Mouse (Mus musculus) midbrain, embryonic 12.5 days (tissue): ENCODE measurements around the gene Pno1. TPM values are rescaled to one million over a fixed set of nuclear protein-coding genes. Genes with fewer than 3 reads are reported as not detected.
"Not testable (repeated sequence)": the region's sequence is repeated elsewhere in the genome, so short reads cannot be mapped to it uniquely, and the experiment has no call there.

Experiments
- ATAC-seq: fragments of 200-750 bp; cut with Nextera tagmentation; 2 replicates; pipeline ENCODE4 v1.8.0; 2017; ENCODE audit warnings: low read depth, moderate TSS enrichment, moderate library complexity; ENCODE audit not compliant: low FRiP score
- H3K27ac ChIP-seq: fragments of 300-500 bp; sonication (generic); replicated peaks from 2 replicates; pipeline ENCODE4 v1.5.1; 2016; ENCODE audit warnings: mild to moderate bottlenecking
- H3K27me3 ChIP-seq: fragments of 300-500 bp; sonication (generic); 2 replicates; pipeline ENCODE4 v1.6.1; 2016; ENCODE audit warnings: mild to moderate bottlenecking
- H3K36me3 ChIP-seq: fragments of 300-500 bp; sonication (generic); 2 replicates; pipeline ENCODE4 v1.6.1; 2016
- H3K4me1 ChIP-seq: fragments of 300-500 bp; sonication (generic); 2 replicates; pipeline ENCODE4 v1.6.1; 2016
- H3K4me2 ChIP-seq: fragments of 300-500 bp; sonication (generic); replicated peaks from 2 replicates; pipeline ENCODE4 v1.6.1; 2016; ENCODE audit warnings: mild to moderate bottlenecking, moderate library complexity
- H3K4me3 ChIP-seq: fragments of 300-500 bp; sonication (generic); 2 replicates; pipeline ENCODE4 v1.5.1; 2016; ENCODE audit warnings: mild to moderate bottlenecking
- H3K9ac ChIP-seq: fragments of 300-500 bp; sonication (generic); replicated peaks from 2 replicates; pipeline ENCODE4 v1.6.1; 2016; ENCODE audit warnings: mild to moderate bottlenecking, moderate library complexity
- H3K9me3 ChIP-seq: fragments of 300-500 bp; sonication (generic); 2 replicates; pipeline ENCODE4 v1.6.1; 2016; ENCODE audit warnings: mild to moderate bottlenecking
- WGBS: fragments of 180-500 bp; shearing (Covaris S2); methylation state at CpG from one replicate; pipeline ENCODE4 v1.1.7; 2016; 5-methylcytosine and 5-hydroxymethylcytosine counted together
- polyA plus RNA-seq: library from polyadenylated mRNA; unstranded; fragments of >200 nt; fragmentation: Nextera tagmentation; extraction: Ambion mirVana; gene quantifications from 2 replicates; pipeline ENCODE4 v1.2.1, GENCODE M21; 2016

The Pno1 gene
- polyA plus RNA-seq: 66.5 and 74.9 TPM in 2 replicates

DNA sequence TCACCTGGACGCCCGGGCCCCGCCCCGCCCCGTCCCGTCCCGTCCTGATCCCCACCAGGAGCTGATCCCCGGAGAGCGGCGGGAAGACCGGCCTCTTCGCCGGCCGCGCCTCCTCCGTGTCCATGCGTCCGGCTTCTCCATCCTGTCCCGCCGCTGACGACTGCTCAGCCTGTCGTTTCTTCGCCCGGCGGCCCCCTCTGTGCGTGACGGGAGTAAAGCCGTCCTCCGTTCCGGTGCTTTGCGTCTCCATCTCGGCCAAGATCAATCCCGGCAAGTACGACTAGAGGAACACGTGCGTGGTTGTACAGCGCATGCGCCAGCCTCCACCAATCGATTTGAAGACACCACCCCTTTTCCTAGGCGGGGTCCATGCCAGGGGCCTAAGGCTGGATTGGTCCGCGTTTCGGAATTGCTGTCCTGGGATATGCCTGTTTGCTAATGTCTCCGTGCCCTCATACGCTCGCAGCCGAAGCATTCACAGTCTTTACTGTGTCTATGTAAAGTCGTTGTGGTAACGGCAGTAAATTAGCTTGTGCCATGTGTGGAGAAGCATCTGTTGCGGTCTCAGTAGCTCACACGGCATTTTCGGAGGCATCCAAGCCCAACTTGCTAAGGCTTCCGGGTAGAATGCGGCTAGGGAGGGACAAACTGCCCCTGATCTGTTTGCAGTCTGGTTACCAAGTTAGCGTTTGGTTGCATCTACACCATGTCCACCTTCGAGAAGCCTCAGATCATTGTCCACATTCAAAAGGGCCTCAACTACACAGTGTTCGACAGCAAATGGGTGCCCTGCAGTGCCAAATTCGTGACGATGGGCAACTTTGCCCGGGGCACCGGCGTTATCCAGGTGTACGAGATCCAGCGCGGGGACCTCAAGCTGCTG, at the start of gene Pno1:
Gene Pno1 (minus strand): TSS at position 311 of the 883 bp plus-strand sequence.
- ATAC-seq: peak; percentile 99

GRCm38 (mm10) chr11:17257861-17258260, 46.5 kb upstream of the Pno1 start:
- no peaks in the 10 kb centered on the region for H3K36me3 ChIP-seq
- peak overlapping the region; percentile 85 for H3K4me3 ChIP-seq
- ATAC-seq: peak; percentile 10; the same call in 1 of the 2 replicates
- H3K4me2 ChIP-seq: peak overlapping the region; percentile 67
- peak overlapping the region; percentile 79 for H3K9ac ChIP-seq
- H3K27ac ChIP-seq: peak overlapping the region; percentile 83
- under 1% methylated on average over 17 of the region's 17 CpGs for WGBS
- no peaks in the 10 kb centered on the region for H3K9me3 ChIP-seq
- no peaks in the 10 kb centered on the region for H3K27me3 ChIP-seq
- peaks cover 8% of the 10 kb centered on the region for H3K4me1 ChIP-seq

More for the DNA sequence above, at the start of gene Pno1:
- Histone ChIP-seq H3K4me3 (peak within 1 kb of the TSS; percentile 90), H3K27ac (peak within 1 kb of the TSS; percentile 61), H3K36me3 (peaks cover 19% of the 10 kb centered on the region), H3K4me2 (peak within 1 kb of the TSS; percentile 74), H3K9me3 (no peaks in the 10 kb centered on the region), H3K4me1 (peaks cover 23% of the 10 kb centered on the region), H3K9ac (peak within 1 kb of the TSS; percentile 81), H3K27me3 (no peaks in the 10 kb centered on the region)
- under 1% methylated on average over 65 of the region's 65 CpGs for WGBS

GRCm38 (mm10) chr11:17257443-17257842, 46.1 kb upstream of the Pno1 start, which contains the start of gene C1d:
Gene C1d (plus strand): TSS chr11:17257579.
- peak within 1 kb of the TSS; percentile 85 for H3K4me3 ChIP-seq
- H3K4me1 ChIP-seq: peaks cover 8% of the 10 kb centered on the region
- no peaks in the 10 kb centered on the region for H3K36me3 ChIP-seq
- under 1% methylated on average over 33 of the region's 33 CpGs for WGBS
- H3K27me3 ChIP-seq: no peaks in the 10 kb centered on the region
- H3K4me2 ChIP-seq: peak within 1 kb of the TSS; percentile 67
- H3K27ac ChIP-seq: peak within 1 kb of the TSS; percentile 83
- H3K9me3 ChIP-seq: no peaks in the 10 kb centered on the region
- peak within 1 kb of the TSS; percentile 79 for H3K9ac ChIP-seq
- ATAC-seq: peak; percentile 95

DNA sequence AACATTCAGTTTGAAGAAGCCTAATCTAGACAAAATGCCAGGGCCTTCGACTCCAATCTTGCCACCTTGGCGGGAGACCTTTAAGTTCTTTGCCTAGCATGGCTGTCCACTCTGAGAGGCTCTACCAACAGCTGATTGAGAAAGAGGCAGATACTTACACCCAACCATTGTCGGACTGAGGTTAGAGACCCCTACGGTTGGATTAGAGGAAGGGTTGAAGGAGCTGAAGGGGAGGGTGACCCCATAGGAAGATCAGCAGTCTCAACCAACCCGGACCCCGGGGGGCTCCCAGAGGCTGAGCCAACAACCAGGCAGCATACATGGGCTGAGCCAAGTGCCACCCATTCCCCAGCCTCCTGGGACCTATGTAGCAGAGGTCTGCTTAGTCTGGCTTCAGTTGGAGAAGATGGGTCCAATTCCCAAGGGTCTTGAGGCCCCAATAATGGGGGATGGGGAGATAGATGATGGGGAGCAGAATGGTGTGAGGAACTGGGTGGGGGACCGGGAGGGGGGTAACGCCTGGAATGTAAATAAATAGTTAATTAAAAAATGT, 45.5 kb upstream of the Pno1 start:
- Histone ChIP-seq H3K9me3 (no peaks in the 10 kb centered on the region), H3K9ac (peak overlapping the region; percentile 79), H3K4me2 (peak overlapping the region; percentile 67), H3K4me1 (peaks cover 8% of the 10 kb centered on the region), H3K27me3 (no peaks in the 10 kb centered on the region), H3K27ac (0 out of 2 replicates have a peak overlapping the region, but pooled peaks have one; percentile 83), H3K36me3 (no peaks in the 10 kb centered on the region), H3K4me3 (peak overlapping the region; percentile 85)
- 67% methylated on average over 8 of the region's 8 CpGs for WGBS
- peak; percentile 77 for ATAC-seq

DNA sequence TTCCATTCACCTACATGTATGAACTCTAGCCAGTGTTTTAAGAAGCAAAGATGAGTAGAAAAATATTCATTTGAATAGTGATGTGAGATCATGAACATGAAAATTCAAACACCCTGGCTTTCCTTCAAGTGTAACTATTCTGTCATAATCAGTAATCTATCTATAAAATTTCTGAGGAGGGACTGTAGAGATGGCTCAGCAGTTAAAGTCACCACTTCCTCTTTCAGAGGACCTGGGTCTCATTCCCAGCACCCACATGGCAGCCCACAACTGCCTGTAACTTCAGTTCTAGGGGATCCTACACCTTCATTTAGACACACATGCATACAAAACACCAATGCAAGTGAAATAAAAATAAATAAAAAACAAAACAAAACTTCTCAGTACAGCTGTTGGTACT, 37.3 kb upstream of the Pno1 start:
- Histone ChIP-seq H3K36me3 (no peaks in the 10 kb centered on the region), H3K9ac (no peak overlapping the region), H3K9me3 (no peaks in the 10 kb centered on the region), H3K4me1 (no peaks in the 10 kb centered on the region), H3K27me3 (no peaks in the 10 kb centered on the region), H3K27ac (no peak overlapping the region), H3K4me2 (no peak overlapping the region), H3K4me3 (no peak overlapping the region)
- no peak for ATAC-seq

DNA sequence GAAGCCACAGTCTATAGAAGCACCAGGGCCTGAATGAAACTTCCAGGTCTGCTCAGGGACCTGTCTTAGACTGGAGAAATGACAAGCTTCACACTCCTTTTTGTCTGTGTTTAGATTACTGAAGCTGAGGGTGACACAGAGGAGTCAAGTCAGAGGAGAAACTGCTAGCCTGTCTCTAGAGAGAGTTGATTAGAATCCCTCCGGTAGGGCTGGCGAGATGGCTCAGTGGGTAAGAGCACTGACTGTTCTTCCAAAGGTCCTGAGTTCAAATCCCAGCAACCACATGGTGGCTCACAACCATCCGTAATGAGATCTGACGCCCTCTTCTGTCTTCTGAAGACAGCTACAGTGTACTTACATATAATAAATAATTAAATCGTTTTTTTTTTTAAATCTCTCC, 27.2 kb upstream of the Pno1 start:
- H3K27ac ChIP-seq, H3K27me3 ChIP-seq, H3K36me3 ChIP-seq, H3K9me3 ChIP-seq, H3K4me3 ChIP-seq, H3K4me2 ChIP-seq, H3K4me1 ChIP-seq, H3K9ac ChIP-seq, ATAC-seq: not testable (repeated sequence)
- 88% methylated on average over 5 of the region's 5 CpGs for WGBS

DNA sequence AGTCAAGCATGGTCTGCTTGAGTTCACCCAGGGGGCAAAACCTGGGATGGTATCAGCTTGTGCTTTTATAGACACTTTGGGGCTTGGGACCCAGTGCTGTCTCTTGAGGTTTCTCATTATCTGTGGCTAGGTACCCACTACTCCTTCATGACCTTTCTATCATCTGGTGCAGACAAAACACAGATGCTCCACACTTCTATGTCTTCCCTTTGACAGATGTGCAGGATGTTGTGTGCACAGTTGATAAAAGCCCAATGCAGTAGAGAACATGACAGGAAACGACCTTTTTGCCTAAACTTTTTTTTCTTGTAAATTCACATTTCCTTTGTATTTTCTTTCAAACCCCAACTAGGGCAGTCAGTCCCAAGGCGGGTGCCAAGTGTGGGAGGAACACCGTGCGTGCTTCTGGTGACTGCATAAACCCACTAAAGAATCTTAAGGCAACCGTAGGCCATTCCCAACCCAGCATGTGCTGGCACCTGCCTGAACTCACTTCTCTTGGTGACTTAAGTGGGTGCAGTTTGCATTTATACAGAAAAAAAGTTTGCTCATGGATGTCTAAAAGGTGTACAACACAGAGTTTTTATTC, 25.2 kb upstream of the Pno1 start:
- no peaks in the 10 kb centered on the region for H3K27me3 ChIP-seq
- peaks cover 23% of the 10 kb centered on the region for H3K36me3 ChIP-seq
- no peak overlapping the region for H3K4me2 ChIP-seq
- 86% methylated on average over 5 of the region's 5 CpGs for WGBS
- ATAC-seq: no peak
- H3K9ac ChIP-seq: no peak overlapping the region
- H3K9me3 ChIP-seq: no peaks in the 10 kb centered on the region
- no peak overlapping the region for H3K27ac ChIP-seq
- H3K4me3 ChIP-seq: no peak overlapping the region
- no peaks in the 10 kb centered on the region for H3K4me1 ChIP-seq

DNA sequence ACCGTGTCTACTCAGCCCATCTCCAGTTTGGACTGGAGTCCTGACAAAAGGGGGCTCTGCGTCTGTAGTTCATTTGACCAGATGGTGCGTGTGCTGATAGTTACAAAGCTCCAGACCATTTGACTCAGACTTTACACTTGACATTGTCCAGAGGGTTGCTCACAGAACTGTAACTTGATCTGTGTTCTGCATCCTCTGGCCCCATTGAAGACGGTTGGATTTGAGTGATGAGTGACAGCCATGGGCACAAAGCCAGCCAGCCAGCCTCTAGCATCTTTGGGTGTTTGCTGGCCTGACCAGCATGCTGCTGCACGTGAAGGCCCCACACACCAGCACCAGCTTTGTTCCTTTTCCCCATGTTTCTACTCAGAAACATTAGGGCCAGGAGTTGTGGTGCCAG, 21.4 kb upstream of the Pno1 start:
- Histone ChIP-seq H3K36me3 (peaks cover 40% of the 10 kb centered on the region), H3K9ac (no peak overlapping the region), H3K27me3 (no peaks in the 10 kb centered on the region), H3K9me3 (no peaks in the 10 kb centered on the region), H3K4me2 (no peak overlapping the region), H3K4me1 (no peaks in the 10 kb centered on the region), H3K27ac (no peak overlapping the region), H3K4me3 (no peak overlapping the region)
- no peak for ATAC-seq
- 90% methylated on average over 5 of the region's 5 CpGs for WGBS

DNA sequence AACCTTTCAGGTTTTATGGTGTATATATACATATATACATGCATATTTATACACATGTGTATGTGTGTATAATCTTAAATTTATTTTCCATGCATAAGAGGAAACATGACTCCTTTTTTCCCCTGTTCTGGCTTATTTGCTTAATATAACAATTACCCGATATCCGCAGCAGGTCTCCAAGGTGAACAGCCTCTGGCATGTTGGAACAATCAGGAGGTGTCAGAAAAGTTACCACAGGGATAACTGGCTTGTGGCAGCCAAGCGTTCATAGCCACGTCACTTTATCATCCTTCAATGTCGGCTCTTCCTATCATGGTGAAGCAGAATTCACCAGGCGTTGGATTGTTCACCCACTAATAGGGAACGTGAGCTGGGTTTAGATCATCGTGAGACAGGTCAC, 9.8 kb upstream of the Pno1 start:
- ATAC-seq: no peak
- H3K27me3 ChIP-seq: no peaks in the 10 kb centered on the region
- H3K36me3 ChIP-seq: peaks cover 27% of the 10 kb centered on the region
- H3K27ac ChIP-seq: no peak overlapping the region
- H3K4me2 ChIP-seq: no peak overlapping the region
- H3K4me1 ChIP-seq: no peaks in the 10 kb centered on the region
- no peak overlapping the region for H3K4me3 ChIP-seq
- 97% methylated on average over 8 of the region's 8 CpGs for WGBS
- H3K9me3 ChIP-seq: no peaks in the 10 kb centered on the region
- no peak overlapping the region for H3K9ac ChIP-seq

- no peaks in the 10 kb centered on the region for H3K36me3 ChIP-seq
- ATAC-seq: no peak
- 92% methylated on average over 3 of the region's 3 CpGs for WGBS
These were observed 4.1 kb upstream of the Pno1 start for GRCm38 (mm10) chr11:17215475-17215874.

DNA sequence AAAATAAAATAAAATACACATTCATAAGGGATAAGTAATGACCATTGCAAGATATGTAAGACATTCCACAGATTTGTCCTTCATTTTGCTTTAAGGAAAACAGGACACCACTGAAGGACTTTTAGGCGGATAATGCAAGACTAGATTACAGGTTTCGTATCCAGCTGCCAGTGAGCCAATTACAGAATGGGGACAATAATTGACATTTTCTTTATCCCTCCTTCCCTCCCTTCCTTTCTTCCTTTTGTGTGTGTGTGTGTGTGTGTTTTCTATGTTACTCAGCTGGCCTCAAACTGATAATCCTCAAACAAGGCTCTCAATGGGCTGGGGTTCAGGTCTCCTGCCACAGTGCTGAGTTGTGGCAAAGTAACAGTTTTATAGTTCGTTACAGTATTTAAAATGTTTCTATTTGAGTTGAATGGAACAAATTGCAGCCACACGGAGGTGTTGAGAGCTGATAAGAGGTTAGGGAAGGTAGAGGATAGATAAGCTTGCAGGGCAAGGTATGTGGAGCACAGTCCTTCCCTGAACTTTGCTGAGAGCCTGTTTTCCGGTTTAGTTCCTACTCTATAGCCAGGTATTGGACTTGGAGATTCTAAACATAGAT, 1.6 kb upstream of the Pno1 start:
- H3K27me3 ChIP-seq: no peaks in the 10 kb centered on the region
- H3K36me3 ChIP-seq: peaks cover 11% of the 10 kb centered on the region
- no peak overlapping the region for H3K27ac ChIP-seq
- H3K4me3 ChIP-seq: no peak overlapping the region; the same call in 1 of the 2 replicates
- H3K4me1 ChIP-seq: peaks cover 23% of the 10 kb centered on the region
- H3K4me2 ChIP-seq: peak overlapping the region; percentile 74
- ATAC-seq: no peak
- 0 out of 2 replicates have a peak overlapping the region, but pooled peaks have one; percentile 11 for H3K9ac ChIP-seq
- WGBS: 83% methylated on average over 5 of the region's 5 CpGs
- no peaks in the 10 kb centered on the region for H3K9me3 ChIP-seq

More at GRCm38 (mm10) chr11:17215475-17215874, 4.1 kb upstream of the Pno1 start:
- no peak overlapping the region for H3K9ac ChIP-seq
- H3K4me1 ChIP-seq: peaks cover 18% of the 10 kb centered on the region
- H3K4me3 ChIP-seq: no peak overlapping the region
- H3K4me2 ChIP-seq: no peak overlapping the region
- H3K27ac ChIP-seq: no peak overlapping the region
- H3K27me3 ChIP-seq: no peaks in the 10 kb centered on the region
- H3K9me3 ChIP-seq: no peaks in the 10 kb centered on the region

GRCm38 (mm10) chr11:17212141-17212495, 750 bp upstream of the Pno1 start:
- H3K4me1 ChIP-seq: peaks cover 23% of the 10 kb centered on the region
- H3K36me3 ChIP-seq: peaks cover 17% of the 10 kb centered on the region
- no peaks in the 10 kb centered on the region for H3K9me3 ChIP-seq
- H3K4me3 ChIP-seq: peak overlapping the region; percentile 90
- H3K4me2 ChIP-seq: peak overlapping the region; percentile 74
- peak overlapping the region; percentile 81 for H3K9ac ChIP-seq
- H3K27ac ChIP-seq: peak overlapping the region; percentile 61
- ATAC-seq: no peak
- WGBS: 5% methylated on average over 10 of the region's 10 CpGs
- H3K27me3 ChIP-seq: no peaks in the 10 kb centered on the region
